Comparison of ENCODE assay signal across 14 mouse cellular contexts in the genomic region with DNA sequence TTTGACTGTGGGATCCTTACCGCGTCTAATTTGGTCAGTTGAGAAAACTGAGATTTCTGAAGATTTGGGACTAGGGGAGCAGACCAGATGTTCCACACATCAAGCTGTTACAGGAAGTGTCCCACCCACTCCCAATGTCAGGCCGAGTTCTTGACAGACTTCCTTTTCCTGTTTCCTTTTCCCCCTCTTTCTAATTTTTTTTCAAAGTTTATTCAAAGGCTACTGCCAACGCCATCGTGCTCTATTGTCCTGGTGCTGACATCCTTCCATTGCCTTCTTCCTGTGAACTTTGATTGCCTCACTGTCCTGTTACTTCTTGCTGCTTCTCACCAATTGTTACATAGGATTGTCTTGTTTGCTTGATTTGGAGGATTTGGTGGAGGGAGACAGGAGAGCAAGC. TPM values are rescaled to one million over a fixed set of nuclear protein-coding genes. Genes with fewer than 3 reads are reported as not detected.
DNase-seq lines count a peak whose midpoint lies in the region; ATAC-seq and TF ChIP-seq lines count a peak whose summit lies in the region.
"Had no signal": no experiment of that assay in that cellular context is flagged by ENCODE, and none has a peak within 500 bp of the region (broad histone marks: within the 10 kb centered on the region; RNA-seq: fewer than 3 reads in every experiment).

No protein-coding gene starts in this region.

- H3K36me3 ChIP-seq in lung, postnatal 0 days (ENCODE audit: insufficient read depth, low read length): no peaks in the 10 kb centered on the region
- H3K36me3 ChIP-seq: limb, embryonic 10.5 days; liver, embryonic 15.5 days had no signal

- no peaks in the 10 kb centered on the region for H3K9me3 ChIP-seq in lung, postnatal 0 days (ENCODE audit: low read length)
- H3K9me3 ChIP-seq: limb, embryonic 10.5 days; liver, embryonic 15.5 days had no signal

- DNase-seq in adrenal gland, postnatal 14 days: peak; percentile 16
- no peak for DNase-seq in adrenal gland, postnatal 10 days
- DNase-seq in heart, adult 8-10 months (ENCODE audit: low spot score): peak; percentile 70
- DNase-seq in kidney, adult 8-10 months: peak; percentile 18 to 38
- DNase-seq in lung, postnatal 0 days (ENCODE audit: low spot score): peak; percentile 73
- DNase-seq in thymus, postnatal 0 days (ENCODE audit: low spot score): no peak
- DNase-seq in spleen, adult 12 weeks (ENCODE audit: low spot score): no peak
- no peak for DNase-seq in layer of hippocampus, adult 11-12 months (ENCODE audit: low spot score)
- DNase-seq: forebrain, postnatal 0 days; gastrocnemius, postnatal 36 days had no signal

- H3K9ac ChIP-seq in lung, postnatal 0 days (replicated peaks; ENCODE audit: low read depth): no peak overlapping the region
- H3K9ac ChIP-seq: forebrain, postnatal 0 days; liver, embryonic 15.5 days had no signal

- 43% methylated on average over 5 of the region's 5 CpGs for WGBS in lung, postnatal 0 days

- no peak overlapping the region for H3K4me3 ChIP-seq in lung, postnatal 0 days (ENCODE audit: low read depth, low read length)
- H3K4me3 ChIP-seq: erythroblast, embryonic 14.5 days; limb, embryonic 10.5 days; liver, embryonic 15.5 days had no signal

- H3K27me3 ChIP-seq in lung, postnatal 0 days (replicated peaks; ENCODE audit: insufficient read depth, low read length): no peaks in the 10 kb centered on the region
- H3K27me3 ChIP-seq: liver, embryonic 15.5 days had no signal

- TF ChIP-seq CTCF in lung, postnatal 0 days (IDR thresholded peaks at IDR 0.05): no peak

- H3K27ac ChIP-seq in lung, postnatal 0 days (ENCODE audit: low read length): no peak overlapping the region
- H3K27ac ChIP-seq: limb, embryonic 10.5 days; liver, embryonic 15.5 days had no signal

- H3K4me2 ChIP-seq in lung, postnatal 0 days (replicated peaks; ENCODE audit: low read depth, low read length): no peak overlapping the region
- H3K4me2 ChIP-seq: liver, embryonic 15.5 days; midbrain, embryonic 11.5 days had no signal

- peak; percentile 85 for ATAC-seq in lung, postnatal 0 days
- ATAC-seq: forebrain, postnatal 0 days had no signal

- H3K4me1 ChIP-seq in lung, postnatal 0 days (ENCODE audit: insufficient read depth, low read depth, low read length): no peaks in the 10 kb centered on the region
- H3K4me1 ChIP-seq: limb, embryonic 10.5 days; liver, embryonic 15.5 days had no signal

- peak; percentile 88 for TF ChIP-seq EP300 in lung, postnatal 0 days (IDR thresholded peaks at IDR 0.05)

RNA-seq across cellular contexts. Expression of gene Yes1, which starts 16.6 kb away (rescaled TPM):
- total RNA-seq in adrenal gland, postnatal 14 days (2021): 48.5 and 51.4 TPM in 2 replicates
- total RNA-seq in adrenal gland, postnatal 10 days (2021): 10 to 100 TPM; 43.1 to 44.3 TPM
- total RNA-seq in heart, adult 8-10 months (2022): 10 to 100 TPM; 14.7 to 19.0 (median 17.0) TPM
- 28.5 and 35.5 TPM in 2 replicates for polyA plus RNA-seq in lung, postnatal 0 days (2015; fragmentation: Nextera tagmentation; extraction: Ambion mirVana)
- polyA plus RNA-seq in thymus, postnatal 0 days (2015; fragmentation: Nextera tagmentation; extraction: Ambion mirVana): 6.0 and 6.5 TPM in 2 replicates
- polyA plus RNA-seq: erythroblast, embryonic 14.5 days had no signal

Comparison
In these comparisons a context has a peak if more than half of its experiments do, and no peak if none do; other contexts are left out.
1. DNase-seq: peak in adrenal gland, postnatal 14 days (single experiment), heart, adult 8-10 months (single experiment), kidney, adult 8-10 months (2 of 2) and lung, postnatal 0 days (single experiment); none in adrenal gland, postnatal 10 days (single experiment), thymus, postnatal 0 days (single experiment), spleen, adult 12 weeks (single experiment) and layer of hippocampus, adult 11-12 months (single experiment).